Mouse (Mus musculus) CD4-positive helper T cell, adult 2 months (primary cell): ENCODE measurements around the gene Gkap1.

Experiments
- DNase-seq: peaks from one replicate; pipeline ENCODE4 v3.0.0-alpha.2; 2012; ENCODE audit warnings: low read depth, missing footprints, low spot score

Gkap1 gene

GRCm38 (mm10) chr13:58266864-58267263, 8.6 kb downstream of the Gkap1 start:
- no peak for DNase-seq

- no peak for DNase-seq
Measured at GRCm38 (mm10) chr13:58263546-58263945, 12.0 kb downstream of the Gkap1 start.

GRCm38 (mm10) chr13:58261674-58262073, 13.8 kb downstream of the Gkap1 start:
- DNase-seq = no peak

DNA sequence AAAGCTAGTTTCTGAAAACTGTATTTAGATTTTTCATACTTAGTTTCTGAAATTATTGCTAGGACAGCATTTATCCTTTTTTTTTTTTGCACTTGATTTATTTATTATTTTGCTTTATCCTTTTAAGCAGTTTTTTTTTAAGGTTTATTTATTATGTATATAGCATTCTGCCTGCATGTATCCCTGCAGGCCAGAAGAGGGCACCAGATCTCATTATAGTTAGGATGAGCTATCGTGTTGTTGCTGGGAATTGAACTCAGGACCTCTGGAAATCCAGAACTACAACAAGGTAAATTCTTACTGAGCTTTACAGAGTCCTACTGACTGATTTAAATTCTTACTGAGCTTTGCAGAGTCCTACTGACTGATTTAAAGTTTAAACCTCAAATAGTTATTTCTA, 22.2 kb downstream of the Gkap1 start:
- no peak for DNase-seq

DNA sequence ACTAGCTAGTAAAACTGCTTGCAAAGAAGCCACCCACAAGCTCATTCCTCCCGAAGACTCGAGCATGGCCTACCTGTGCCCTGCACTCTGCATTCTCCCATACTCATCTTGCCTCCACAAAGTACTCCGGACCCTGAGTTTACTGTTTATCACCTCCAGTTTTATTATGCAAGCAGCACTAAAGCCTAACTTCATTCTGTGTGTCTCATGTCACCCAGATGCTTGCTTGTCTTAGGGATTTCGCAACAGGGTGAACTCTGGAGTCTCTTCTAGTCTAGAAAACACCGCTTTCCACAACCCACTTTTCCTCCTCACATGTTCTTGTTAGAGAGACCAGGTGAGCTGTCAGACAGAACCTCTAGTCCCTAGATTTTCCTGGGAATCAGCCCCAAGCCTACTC, 26.5 kb downstream of the Gkap1 start:
- no peak for DNase-seq

DNA sequence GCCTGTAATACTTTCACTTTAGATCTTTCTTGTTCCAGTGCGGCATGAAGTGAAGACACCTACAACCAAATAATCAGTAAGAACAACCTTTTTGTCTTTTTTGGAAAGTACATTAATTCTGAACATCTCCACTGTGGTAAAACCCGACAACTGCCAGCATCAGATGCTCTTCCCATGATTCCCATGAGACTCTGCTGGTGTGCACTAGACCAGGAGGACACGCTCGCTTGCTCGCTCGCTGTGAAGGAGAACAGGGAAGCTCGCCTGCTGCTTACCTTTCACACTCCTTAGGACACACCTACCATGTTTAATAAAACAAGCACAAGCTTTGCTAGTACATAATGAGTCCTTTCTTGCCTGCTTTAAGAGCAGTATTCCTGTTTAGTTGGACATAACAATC, 39.0 kb downstream of the Gkap1 start:
- no peak for DNase-seq

DNA sequence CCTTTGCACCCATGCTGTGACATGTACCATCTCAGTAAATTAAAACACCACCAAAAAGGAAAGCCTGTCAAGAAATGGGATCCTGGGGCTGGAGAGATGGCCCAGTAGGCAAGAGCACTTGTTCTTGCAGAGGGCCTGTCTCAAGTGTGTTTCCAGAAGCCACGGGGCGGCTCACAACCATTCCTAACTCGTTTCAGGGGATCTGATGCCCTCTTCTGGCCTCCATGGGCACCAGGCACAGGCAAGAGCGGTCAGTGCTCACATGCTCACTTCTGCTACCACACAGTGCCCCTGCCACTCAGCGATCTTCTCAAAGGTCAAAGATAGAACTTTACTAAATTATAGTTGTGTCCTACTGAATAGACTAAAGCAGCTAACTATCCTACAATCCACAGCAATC, 42.9 kb downstream of the Gkap1 start:
- peak; percentile 51 for DNase-seq

- DNase-seq = no peak
Measured at GRCm38 (mm10) chr13:58232070-58232469, 43.4 kb downstream of the Gkap1 start.

DNA sequence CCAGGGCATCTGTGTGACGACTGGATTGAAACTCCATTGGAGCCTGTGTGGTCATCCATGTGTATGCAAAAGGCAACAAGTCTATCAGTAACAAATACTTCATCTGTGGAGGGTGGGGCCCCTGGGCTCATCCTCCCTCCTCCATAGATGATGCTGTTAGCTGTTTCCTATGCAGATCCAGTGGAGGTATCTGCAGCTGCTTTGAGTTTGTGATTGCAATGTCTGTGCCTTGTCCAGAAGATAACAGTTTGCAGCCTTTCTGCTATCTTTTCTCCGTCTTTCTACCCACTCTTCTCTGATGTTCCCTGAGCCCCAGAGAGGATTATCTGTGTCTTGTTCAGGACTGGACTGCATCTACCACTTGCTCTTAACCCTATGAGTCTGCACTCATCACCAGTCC, 46.9 kb downstream of the Gkap1 start:
- DNase-seq = no peak

DNA sequence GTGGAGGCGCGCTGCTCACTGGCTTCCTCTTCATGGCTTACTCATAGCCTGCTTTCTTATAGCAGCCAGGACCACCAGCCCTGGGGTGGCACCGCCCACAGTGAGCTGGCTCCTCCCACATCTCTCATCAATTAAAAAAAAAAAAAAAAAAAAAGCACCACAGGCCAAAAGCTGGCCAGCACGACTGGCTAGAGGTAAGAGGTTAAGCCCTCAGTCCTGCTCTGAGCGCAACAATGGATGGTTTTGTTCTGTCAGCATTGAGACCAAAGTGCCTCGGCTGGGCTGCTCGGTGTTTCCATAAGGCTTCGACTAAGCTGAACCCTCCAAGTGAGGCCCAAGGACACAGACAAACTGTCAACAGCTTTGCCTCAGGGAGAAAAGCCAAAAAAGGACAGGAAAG, 49.8 kb downstream of the Gkap1 start:
- no peak for DNase-seq

GRCm38 (mm10) chr13:58220206-58220605, 55.3 kb downstream of the Gkap1 start:
- no peak for DNase-seq

DNA sequence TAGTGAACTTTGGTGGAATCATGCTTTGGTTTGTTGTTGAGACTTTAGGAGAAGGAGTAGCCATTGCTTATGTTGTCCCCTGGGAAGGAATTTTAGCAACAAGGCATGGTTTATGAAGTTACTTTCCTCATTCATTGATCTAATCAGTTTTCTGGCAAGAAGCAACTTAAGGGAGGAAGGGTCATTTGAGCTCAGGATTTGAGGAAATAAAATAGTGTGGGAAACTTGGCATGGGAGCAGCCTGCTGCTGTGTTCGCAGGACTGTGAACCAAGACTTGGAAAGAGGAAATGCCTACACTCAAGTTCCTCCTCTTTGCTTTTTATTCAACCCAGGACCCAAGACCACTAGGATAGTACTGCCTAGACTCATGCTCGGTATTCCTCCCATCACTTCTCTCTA, 58.0 kb downstream of the Gkap1 start:
- DNase-seq = no peak

DNA sequence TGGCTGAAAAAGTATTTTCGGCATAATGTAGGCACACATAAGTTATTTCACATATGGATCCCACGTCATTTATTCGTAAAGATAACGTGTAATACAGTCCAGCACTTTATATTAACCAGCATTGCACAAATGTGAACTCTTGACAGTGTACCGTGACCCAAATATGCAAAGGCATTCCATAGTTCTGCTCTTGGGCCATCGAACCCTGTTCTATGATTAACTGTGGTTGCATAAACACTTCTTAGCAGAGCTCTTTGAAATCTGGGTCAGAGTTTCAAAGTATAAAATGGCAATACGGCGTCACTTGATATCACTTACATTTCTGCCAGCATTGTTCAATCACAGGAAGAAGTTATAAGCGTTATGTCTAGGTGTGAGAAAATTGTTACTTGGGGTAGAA, 59.1 kb downstream of the Gkap1 start:
- no peak for DNase-seq

GRCm38 (mm10) chr13:58215592-58216341, 59.7 kb downstream of the Gkap1 start, which contains the start of gene Ubqln1:
Gene Ubqln1, minus strand, starts transcription at chr13:58215653.
- peak; percentile 91 for DNase-seq

- no peak for DNase-seq
Measured at GRCm38 (mm10) chr13:58215253-58215591, 60.3 kb downstream of the Gkap1 start.

DNA sequence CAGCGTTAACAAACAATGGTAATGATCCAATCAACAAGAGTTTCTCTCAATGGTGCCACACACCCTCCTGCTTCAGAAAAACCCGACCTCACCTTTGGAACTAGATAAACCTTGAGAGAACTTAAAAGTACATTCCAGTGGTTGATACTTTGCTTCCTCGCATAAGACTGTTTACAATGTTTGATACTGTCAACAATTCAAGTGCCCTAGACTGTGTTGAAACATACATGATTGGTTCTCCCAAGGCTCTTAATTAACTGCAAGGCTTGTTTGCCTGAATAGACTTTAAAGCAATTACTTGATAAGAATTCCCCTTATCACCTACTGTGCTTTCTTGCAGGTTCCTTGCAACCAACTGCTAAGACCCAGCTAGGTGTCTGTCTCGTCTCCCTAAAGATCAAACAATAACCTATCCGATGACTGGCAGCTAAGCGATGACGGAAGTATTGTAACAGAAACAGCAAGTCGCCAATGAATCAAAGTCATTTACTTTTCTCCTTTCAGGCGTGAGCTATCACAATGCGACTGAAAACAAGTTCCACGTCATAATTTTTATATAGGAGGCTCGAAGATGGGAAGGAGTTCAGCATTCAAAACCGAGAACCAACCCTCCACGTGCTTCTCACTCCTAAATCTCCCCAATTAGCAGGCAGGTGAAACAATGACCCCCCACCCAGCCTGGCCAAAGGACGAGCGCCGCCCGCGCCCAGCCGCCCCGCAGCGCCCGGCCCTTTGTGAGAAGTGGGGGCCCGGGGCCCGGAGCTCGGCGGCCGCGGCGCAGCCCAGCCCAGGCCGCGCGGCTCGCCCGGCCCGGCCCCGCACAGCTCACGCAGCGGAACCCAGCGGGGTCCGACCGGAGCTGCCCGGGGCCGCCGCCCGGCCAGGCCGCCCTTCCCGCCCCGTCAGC, 60.9 kb downstream of the Gkap1 start:
- peak; percentile 79 for DNase-seq

- peak; percentile 32 for DNase-seq
Measured at GRCm38 (mm10) chr13:58213801-58214200, 61.7 kb downstream of the Gkap1 start.

DNA sequence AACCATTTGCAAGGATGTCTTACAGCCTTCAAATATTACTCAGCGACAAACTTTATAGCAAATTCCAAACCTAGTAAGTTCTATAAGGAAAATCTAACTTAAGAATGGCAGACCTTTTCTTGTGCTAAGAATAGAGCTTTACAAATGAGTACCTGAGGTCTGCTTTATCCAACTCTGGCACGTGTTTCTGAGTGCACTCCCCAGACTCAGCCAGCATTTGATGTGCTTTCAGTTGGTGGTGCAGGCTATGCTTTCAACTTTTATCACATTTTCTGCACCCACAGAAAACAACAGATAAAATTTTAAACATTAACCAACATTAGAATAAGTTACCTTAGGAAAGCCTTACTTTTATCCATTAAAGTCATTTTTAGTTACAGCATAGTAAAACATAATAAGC, 63.0 kb downstream of the Gkap1 start:
- DNase-seq = no peak

DNA sequence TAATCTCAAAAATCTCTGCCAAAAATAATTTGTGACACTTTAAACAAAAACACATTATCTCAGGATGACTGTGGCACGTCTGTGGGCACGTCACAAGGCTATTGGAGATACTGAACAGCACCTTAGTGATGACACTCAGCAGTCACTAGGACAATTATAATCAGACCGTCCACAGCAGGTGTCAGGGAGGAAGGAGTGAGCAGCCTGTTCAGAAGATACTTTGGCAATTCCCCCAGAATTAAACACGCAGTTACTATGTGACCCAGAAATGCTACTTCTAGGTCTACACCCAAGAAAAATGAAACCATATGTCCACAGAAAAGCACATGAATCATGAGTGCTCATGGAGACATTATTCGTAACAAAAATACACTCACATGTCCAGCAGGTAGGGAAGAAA, 65.1 kb downstream of the Gkap1 start:
- DNase-seq = no peak

- DNase-seq = no peak
Measured at GRCm38 (mm10) chr13:58206084-58206483, 69.4 kb downstream of the Gkap1 start.

- DNase-seq = no peak
Measured at GRCm38 (mm10) chr13:58204986-58205385, 70.5 kb downstream of the Gkap1 start.

GRCm38 (mm10) chr13:58204202-58204601, 71.3 kb downstream of the Gkap1 start:
- DNase-seq = no peak

- DNase-seq = no peak
Measured at GRCm38 (mm10) chr13:58202903-58203302, 72.6 kb downstream of the Gkap1 start.
